Mouse (Mus musculus) thymus, postnatal 25 days (tissue): ENCODE measurements around the gene Klhl25.
"Not testable (repeated sequence)": the region's sequence is repeated elsewhere in the genome, so short reads cannot be mapped to it uniquely, and the experiment has no call there.

Source experiments
- DNase-seq: peaks from one replicate; pipeline ENCODE4 v3.0.0; 2022

The Klhl25 gene

DNA sequence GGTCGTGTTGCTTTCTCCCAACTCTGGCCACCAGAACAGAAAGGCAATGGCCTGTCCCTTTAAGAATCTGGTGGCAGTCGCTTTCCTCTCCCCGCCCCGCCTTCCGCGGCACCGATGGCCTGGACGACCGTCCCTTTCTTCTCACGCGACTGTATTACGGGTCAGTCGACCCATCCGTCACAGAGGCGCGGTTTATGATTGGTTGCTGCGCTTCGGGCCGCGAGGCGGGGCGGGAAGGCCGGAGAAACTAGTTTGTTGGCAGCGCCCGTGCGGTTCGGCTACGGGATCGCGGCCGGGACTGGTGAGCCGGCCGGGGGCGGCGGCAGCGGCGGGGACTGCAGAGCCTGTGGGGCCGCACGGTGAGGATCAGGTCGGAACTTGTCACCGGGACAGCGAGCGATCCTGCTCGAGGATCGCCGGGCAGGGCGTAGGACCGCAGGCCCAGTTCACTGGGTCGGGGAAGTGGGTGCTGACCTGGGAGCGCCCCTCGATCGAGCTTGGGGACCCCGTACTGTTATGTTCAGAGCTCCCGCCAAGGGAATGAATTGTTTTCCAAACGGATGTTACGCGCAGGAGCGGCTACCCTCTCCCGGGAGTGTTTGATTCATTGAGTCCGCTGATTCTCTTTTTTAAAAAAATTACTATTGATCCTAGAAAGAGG, at the start of gene Klhl25:
Gene Klhl25 (plus strand): TSS at position 196 of the 661 bp plus-strand sequence.
- DNase-seq: peak; percentile 92

DNA sequence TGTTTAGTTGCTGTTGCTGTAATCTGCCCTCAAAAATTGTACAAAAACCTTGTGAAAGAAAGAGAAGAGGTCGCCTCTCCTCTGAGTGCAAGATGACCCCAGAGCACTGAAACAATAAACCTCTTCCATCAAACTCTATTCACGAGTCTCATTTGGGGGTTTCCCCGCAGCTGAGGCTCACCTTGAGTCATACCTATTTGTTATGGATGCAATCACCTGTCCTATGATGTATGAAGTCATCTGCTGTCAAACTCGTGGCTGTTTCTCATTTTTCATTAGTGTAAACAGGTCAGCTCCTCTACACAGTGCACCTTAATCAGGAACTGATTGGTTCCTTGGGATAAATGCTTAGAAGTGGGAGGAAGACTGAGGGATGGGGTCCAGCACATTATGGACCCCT, 47.6 kb upstream of the Klhl25 start:
- DNase-seq: no peak

DNA sequence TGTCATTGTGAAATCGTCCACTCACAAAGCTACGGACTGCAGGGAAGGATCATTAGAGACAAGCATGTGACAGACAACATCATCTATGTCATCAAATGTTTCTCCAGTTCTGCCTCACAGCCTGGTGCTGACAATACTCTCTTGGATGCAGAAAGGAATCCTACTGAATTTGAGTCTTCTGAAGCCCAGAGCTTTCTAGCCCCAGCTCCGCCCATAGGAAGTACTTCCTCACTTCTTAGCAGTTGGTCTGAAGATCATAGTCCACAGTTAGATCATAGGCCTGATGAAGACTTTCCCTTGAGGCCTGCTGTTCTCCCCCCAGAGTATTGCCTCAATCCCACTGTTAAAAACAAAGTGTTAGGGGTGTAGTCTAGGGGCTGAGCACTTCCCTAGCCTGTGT, 47.1 kb upstream of the Klhl25 start:
- no peak for DNase-seq

DNA sequence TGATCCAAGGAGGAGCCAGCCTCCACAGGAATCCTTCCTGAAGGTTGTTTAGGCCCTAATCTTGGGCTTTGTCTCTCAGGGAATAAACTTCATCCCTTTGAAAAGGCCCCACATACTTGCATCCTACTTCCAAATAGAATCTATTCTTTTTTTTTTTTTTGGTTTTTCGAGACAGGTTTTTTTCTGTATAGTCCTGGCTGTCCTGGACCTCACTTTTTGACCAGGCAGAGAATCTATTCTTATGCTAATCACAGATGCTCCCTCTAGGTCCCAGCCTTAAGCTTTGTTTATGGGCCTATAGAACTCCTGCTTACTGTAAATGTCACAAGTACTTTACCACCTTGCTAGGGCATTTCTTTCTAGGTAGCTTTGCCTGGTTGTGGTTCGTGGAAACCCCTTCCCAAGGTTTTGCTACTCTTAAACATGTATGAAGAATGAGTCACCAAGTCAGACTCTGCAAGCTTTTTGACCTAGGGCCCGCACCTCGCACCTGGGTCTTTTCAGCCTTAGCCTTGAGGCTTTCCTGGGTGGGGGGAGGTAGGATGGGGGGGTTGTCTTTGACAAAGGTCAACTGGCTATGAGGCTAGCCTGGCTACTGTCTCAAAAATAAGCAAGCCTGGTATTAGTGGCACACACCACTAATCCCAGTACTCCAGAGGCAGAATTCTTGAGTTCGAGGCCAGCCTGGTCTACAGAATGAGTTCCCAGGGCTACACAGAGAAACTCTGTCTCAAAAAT, 46.3 kb upstream of the Klhl25 start:
- no peak for DNase-seq

DNA sequence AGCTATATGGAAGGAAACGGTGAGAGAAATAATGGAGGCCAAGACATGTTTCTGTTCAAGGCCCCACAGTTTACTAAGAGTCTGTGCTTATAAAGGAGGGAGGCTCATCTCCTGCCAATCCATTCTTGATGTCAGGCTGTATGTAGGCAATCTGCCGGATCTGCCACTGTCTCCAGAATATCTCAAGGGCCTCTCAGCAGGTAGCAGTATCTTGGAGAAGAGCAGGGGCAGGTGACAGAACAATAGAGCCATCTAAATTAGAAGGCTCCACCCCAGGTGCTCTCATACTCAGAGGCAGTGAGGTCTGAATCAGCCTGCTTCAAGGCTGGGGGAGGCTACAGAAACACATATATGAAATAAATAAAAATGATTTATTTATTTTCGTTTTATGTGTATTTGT, 45.2 kb upstream of the Klhl25 start:
- no peak for DNase-seq

DNA sequence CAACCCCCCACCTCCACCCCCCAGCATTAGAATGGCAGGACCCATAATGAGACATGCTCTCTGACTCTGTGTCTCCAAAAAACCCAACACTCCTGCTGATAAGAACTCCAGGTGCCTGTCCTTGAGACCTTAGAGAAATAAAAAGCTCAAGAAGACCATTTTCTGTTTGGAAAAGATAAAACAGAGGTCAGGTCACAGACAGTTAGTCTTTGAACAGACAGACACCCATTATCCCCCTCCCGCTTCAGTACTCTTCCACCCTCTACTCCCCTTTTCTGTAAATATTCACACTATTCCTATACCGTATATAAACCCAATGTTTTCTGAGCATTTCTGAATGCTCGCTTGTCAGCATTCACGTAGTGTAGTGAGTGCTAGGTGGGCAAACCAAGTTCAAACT, 41.9 kb upstream of the Klhl25 start:
- no peak for DNase-seq

DNA sequence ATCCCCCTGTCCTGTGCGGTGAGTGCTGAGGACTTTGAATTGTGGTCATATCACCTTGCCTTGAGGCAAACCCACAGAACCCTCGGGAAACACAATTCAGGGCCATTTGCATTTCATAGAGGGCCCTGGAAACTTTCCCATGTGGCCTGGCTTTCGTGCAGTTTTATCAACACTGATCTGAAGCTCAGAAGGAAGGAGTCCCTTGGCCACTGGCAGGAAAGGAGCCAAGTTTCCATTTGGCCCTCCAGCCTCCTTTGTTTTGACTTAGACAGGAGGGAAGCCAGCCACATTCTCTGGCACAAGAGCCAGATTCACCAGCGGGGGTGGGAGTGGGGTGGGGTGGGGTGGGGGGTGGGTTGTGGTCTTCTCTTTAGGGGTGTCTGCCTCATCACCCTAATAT, 41.4 kb upstream of the Klhl25 start:
- DNase-seq: no peak

DNA sequence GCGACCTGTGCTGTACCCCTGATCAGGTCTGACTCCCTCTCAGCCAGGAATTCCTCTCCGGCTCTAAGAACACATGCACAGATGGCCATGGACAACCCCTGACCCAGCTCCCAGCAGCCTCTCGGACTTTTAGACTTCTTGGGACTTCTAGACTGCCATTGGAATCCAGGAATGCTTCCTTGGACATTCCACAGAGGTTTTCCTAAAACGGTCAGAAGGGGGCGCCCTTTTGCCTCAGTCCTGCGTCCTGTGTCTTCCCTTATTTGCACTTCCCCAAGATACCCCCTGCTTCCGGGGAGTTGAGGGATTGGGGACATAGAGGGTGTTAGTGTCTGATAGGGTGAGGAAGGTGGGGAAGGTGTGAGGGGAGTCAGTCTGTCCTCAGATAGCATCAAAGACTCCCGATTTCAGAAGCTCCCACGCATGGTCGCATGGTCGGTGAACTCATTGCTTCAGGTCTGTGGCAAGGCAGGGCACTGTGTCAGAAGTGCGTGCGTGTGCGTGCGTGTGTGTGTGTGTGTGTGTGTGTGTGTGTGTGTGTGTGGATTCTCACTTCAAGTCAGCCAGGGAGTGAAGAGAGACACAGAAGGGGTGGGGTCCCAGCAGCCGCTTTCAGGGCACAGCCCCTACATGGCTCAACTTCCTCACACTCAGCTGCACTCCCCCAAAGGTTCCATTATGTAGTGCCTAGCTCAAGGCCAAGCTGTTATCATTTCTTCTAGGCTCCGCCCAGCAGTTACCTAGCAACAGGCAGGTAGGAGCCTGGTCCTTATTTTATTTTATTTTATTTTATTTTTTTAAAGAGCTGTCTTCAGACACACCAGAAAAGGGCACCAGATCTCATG, 40.4 kb upstream of the Klhl25 start:
- peak; percentile 31 for DNase-seq

DNA sequence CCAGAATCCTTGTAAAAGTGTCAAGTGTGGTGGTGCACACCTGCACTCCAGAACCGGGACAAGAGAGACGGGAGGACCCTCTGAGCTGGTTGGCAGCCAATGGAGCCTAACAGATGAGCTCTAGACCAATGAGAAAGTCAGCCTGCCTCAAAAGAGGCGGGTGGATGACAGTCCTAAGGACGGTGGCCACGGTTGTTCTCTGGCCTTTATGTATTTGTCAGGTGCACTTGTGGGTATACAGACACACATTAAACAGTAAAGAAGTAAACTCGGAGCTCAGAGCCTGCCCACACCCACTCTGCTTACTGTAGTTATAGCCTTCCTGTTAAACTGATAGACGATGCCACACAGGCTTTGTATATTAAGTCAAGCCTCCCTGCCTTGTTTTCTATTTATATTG, 27.4 kb upstream of the Klhl25 start:
- DNase-seq: no peak

DNA sequence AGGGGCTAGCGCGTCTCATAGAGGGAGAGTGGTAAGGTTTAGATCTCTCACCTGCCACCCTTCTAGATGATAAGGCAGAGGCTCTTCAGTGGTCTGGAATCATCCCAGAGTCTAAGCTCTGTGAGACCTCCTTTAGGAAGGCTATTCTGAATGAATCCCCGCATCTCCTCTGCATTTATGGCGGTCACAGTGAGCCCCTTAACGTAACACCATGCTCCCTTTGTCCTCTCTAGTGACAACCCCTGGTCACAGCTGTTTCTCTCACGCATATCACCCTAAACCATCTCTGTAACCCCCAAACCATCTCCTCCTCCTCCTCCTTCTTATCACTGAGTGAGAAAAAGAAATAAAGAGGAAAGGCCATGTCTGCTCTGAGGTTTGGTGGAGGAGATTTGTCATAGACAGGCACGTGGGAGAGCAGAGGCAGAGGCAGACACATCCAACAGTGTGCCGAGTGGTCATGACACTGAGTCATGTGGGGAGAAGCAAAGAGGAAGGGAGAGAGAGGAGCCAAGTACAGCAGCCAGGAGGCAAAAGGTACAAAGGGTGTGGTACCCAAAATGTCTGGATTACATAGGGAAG, 25.9 kb upstream of the Klhl25 start:
- no peak for DNase-seq

DNA sequence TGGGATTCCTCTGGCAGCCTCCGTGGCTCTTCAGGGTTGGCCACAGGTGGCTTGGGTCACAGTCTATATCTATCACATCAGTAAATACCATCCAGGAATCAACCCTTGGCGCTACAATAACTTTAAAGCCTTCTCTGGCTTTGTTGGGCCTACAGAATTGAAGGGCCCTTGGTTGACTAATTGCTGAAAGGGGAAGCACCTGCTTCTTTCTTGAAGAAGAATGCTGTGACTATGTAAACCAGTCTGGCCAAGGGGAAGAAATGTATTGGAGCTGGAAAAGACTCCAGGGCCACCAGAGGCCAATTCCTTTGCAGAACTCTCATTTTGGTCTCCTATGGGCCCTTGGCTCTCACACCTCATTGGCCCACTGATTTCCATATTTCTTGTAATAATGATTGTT, 25.0 kb upstream of the Klhl25 start:
- no peak for DNase-seq

DNA sequence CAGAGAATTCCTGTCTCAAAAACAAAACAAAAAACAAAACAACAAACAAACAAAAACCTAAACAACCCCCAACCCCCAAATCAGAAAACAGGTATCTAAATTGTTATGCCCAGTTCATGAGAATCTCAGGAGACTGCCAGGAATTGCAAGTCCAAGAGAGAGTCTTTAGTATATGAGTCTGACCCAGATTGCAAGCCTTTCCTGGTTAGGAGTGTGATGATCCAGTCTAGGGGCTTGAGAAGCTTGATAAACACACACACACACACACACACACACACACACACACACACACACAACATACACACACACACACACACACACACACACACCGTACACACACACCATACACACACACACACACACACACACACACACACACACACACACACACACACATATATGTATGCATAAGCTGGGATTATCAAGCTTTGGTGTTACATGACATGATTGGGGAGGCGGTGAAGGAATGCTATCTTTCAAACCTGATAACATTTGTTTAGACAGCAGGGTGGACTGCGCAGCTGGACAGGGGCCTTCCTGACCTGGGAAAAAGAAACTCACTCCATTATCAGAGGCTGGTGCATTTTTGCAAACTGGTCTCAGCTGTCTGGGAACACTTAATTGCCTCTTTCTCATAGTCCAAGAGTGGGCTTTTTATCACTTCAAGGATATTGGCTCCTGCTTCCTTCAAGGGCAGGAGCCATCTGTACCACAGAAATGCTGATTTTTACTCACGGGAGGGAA, 21.6 kb upstream of the Klhl25 start:
- DNase-seq: no peak

DNA sequence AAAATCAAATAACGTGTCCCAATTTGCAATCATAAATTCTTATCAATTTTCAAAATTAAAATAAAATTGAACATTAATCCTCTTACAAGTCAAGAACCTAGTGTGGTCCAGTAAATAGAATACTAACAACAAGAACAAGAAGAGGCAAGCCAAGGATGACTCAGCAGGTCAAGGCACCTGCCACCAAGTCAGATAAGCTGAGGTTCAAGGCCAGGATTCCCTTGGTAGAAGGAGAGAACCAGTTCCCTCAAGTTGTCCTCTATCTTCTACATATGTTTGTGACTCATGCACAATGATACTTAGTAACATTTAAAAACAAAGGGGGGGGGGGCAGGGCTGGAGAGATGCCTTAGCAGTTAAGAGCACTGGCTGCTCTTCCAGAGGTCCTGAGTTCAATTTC, 20.8 kb upstream of the Klhl25 start:
- DNase-seq: no peak

DNA sequence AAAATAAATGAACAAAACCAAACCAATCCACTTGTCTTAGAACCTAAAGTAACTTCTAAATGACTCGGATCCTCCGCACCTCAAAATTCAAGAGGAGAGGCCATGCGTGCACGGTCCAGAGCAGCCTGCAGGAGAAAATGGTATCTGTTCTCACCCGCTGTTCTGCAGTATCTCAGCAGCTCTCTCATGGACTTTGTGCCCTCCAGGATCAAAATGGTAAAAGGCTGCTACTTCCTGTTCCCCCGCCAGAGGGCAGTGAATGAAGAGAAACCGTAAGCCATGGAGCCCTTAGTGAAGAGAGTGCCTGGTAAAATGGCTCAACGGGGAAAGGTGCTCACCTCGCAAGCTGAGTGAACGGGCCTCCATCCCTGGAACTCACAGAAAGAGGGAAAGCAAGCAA, 20.3 kb upstream of the Klhl25 start:
- DNase-seq: peak; percentile 76

DNA sequence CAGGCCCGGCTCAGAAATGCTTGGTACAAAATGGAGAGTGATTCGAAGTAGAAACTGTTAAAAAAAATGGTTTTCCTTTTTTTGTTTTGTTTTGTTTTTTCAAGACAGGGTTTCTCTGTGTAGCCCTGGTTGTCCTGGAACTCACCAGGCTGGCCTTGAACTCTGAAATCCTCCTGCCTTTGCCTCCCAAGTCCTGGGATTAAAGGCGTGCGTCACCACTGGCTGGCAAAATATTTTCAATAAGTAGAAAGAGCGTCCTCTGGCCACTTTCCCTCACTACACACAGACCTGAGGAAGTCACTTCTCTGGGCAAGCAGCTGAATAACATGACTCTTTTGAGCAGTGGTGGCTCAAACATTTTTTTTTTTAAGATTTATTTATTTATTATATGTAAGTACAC, 19.6 kb upstream of the Klhl25 start:
- no peak for DNase-seq

DNA sequence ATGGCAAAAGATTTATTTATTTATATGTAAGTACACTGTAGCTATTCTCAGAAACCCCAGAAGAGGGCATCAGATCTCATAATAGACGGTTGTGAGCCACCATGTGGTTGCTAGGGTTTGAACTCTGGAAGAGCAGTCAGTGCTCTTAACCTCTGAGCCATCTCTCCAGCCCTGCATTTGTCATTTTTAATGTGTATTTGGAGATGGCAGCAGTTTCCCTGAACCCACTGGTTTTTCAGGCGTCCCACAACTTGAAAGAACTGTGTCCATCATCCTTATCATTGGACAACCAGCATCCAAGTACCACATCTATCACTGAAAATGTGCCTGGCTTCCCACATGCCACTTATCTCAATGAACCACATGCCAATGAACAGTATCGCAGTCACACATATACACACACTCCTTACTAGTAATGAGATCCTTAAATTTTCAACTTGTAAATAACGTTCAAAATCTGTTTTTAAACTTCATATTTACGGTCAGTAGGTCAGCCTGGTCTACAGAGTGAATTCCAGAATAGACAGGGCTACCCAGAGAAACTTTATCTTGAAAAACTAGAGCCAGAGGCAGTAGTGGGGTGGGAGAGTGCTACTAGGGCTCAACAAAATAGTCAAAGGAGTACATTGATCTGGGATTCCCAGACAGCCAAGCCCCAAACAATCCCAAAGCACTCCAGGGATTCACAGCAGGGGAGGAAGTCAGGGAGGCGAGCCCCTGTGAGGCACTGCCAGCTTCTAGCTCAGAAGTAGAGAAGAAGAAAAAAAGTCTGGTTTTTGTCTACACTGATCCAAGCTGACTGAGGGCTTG, 17.7 kb upstream of the Klhl25 start:
- no peak for DNase-seq

DNA sequence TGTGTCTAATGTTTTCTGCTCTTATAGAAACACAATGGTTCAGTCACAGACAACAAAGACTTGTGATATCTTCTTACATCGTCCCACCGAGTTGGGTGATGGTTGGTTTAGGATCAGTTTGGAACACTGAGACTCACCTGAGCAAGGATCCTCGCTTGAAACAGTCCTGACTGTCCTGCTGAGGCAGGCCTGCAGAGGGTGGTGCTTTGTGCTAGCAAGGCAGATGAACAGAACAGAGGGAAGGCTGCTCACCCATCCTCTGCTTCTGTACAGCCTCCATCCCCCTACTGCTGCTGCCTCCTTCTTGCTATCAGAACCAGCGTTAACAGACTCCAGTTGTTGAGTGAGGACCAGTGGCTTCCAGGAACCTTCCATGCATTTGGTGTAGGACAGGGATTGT, 14.2 kb upstream of the Klhl25 start:
- not testable (repeated sequence) for DNase-seq

DNA sequence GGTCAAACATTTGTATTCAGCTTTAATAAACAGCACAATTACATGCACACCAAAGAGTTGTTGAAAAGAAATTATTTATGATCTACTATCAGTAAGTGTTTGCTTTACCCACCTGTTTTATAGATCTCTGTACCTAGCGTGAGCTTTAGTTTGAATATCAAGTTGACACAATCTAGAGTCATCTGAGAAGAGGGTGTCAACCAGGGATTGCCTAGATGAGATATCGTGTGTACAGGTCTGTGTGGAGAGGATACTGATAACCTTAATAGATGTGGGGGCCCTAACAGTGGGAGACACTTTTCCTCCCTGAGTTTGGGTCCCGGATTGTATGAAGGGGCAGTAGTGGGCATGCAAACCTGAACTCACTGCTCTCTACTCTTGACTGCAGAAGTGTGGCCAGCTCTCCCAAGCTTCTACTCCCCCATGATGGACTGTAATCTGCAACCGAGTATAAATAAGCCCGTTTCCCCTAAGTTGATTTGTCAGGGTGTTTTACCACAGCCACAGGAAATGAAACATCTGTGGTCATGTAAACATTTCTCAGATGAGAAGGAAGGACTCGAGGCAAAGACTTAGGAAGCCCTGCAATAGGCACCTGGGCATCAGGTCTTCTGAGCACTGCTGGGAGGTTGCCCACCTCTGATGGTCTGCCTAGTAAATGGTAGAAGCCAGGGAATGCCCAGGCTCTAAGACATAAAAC, 13.0 kb upstream of the Klhl25 start:
- DNase-seq: not testable (repeated sequence)

DNA sequence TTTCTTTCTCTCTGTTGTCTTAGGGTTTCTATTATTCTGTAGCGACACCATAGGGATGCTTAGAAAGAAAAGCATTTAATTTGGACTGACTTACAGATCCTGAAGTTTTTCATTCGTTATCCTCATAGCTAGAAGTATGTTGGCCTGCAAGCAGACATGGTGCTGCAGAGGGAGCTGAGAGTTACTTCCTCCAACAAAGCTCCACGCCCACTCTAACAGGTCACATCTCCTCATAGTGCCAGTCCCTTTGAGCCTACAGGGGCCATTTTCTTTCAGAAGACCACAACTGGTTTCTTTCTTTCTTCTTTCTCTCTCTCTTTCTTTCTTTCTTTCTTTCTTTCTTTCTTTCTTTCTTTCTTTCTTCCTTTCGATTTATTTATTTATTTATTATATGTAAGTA, 8.0 kb upstream of the Klhl25 start:
- no peak for DNase-seq

DNA sequence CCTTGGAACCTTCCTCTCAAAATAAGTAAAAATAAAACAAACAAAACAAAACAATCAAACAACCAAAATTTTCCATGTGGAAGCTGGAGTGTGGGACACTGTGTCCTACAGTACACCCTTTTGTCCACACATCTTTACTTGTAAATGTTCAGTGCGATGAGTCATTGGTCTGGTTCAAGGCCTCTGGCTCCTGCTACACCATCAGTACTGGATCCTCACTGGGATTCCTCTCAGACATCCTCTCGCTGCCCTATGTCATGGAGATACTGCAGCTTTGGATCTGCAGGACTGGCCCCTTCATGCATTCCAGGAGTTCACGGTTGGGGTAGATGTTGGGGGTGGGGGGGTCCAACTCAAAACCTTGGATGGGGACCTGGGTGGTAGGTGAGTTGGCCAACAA, 5.8 kb upstream of the Klhl25 start:
- DNase-seq: no peak

DNA sequence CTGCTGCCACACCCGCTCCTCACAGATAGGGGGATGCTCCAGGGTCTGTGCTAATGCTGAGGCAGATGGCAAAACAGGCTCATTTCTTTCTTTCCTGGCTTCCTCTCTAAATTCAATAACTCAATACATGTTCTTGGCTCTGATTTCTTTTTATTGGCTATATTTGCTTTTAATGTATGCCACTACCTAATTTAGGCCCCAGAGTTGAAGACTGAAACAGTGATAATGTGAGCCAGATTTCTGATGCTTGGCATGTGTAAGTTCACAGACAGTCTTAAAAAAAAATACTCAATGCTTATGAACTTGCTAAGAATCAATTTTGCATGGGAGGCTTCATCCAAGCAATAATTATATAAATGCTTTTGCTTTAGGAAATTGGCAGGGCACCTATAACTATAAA, 2.2 kb upstream of the Klhl25 start:
- DNase-seq: no peak
